Mouse (Mus musculus) olfactory bulb, adult 2 months (tissue): ENCODE data around the gene Rubcnl.

ENCODE experiments used
- CTCF ChIP-seq: fragments of 200-500 bp; IDR thresholded peaks from 2 replicates; pipeline ENCODE4 v1.5.1; 2012; ENCODE audit warnings: low read depth, mild to moderate bottlenecking, low read length, moderate library complexity; ENCODE audit not compliant: insufficient read depth
- POLR2A ChIP-seq: fragments of 200-500 bp; IDR thresholded peaks from 2 replicates; pipeline ENCODE4 v1.6.1; 2012; ENCODE audit warnings: mild to moderate bottlenecking, low read depth, low read length, moderate library complexity; ENCODE audit not compliant: insufficient read depth

- TF ChIP-seq POLR2A, result no peak
- TF ChIP-seq CTCF, result no peak
These were observed 16.3 kb downstream of the Rubcnl start for GRCm38 (mm10) chr14:75031999-75032575.
